Mouse (Mus musculus): ENCODE results near the gene Gm28729. TPM values are rescaled to one million over a fixed set of nuclear protein-coding genes. Genes with fewer than 3 reads are reported as not detected.

The Gm28729 gene
- not detected in 2 replicates for polyA plus RNA-seq (2016; fragmentation: Nextera tagmentation; extraction: Ambion mirVana)

GRCm38 (mm10) chr9:96524972-96525506 is at the start of gene Gm28729:
TSS of gene Gm28729 (minus strand) at chr9:96525264.
- WGBS = 57% methylated on average over 12 of the region's 12 CpGs
- Histone ChIP-seq H3K4me1 (peaks cover 9% of the 10 kb centered on the region), H3K4me3 (no peak within 1 kb of the TSS), H3K36me3 (no peaks in the 10 kb centered on the region), H3K27me3 (ENCODE audit: low read depth, poor library complexity, severe bottlenecking) (no peaks in the 10 kb centered on the region), H3K9me3 (replicated peaks) (no peaks in the 10 kb centered on the region), H3K27ac (replicated peaks) (0 out of 2 replicates have a peak within 1 kb of the TSS, but pooled peaks have one; percentile 49)
- no peak for DNase-seq (ENCODE audit: low spot score)

GRCm38 (mm10) chr9:96573252-96573651 is 48.2 kb upstream of the Gm28729 start:
- Histone ChIP-seq H3K27ac (replicated peaks) (no peak overlapping the region), H3K36me3 (peaks cover 21% of the 10 kb centered on the region), H3K4me1 (no peaks in the 10 kb centered on the region), H3K4me3 (no peak overlapping the region), H3K9me3 (replicated peaks) (no peaks in the 10 kb centered on the region), H3K27me3 (ENCODE audit: low read depth, poor library complexity, severe bottlenecking) (no peaks in the 10 kb centered on the region)
- 34% methylated on average over 1 of the region's 1 CpGs for WGBS
- no peak for DNase-seq (ENCODE audit: low spot score)

DNA sequence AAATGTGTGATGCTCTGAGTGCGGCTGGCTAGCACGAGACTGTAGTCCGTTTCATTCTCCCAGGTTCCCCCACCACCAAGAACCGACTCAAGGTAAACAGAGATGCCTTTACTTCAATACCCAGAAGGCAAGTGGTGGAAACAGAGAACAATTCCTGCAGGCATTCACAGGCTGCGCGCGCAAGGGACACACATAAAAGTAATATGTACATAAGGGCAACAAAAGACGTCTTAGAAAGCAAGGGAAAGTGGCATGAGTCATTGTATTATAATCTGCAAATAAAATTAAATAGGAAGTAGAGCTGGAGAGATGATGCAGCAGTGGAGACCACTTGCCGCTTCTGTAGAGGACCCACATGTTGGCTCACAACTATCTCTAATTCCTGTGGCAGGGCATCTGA is 47.7 kb upstream of the Gm28729 start:
- Histone ChIP-seq H3K9me3 (replicated peaks) (no peaks in the 10 kb centered on the region), H3K36me3 (peaks cover 21% of the 10 kb centered on the region), H3K27ac (replicated peaks) (no peak overlapping the region), H3K4me3 (no peak overlapping the region), H3K27me3 (ENCODE audit: low read depth, poor library complexity, severe bottlenecking) (no peaks in the 10 kb centered on the region), H3K4me1 (no peaks in the 10 kb centered on the region)
- no peak for DNase-seq (ENCODE audit: low spot score)
- 89% methylated on average over 9 of the region's 9 CpGs for WGBS

- Histone ChIP-seq H3K4me3 (no peak overlapping the region), H3K27me3 (ENCODE audit: low read depth, poor library complexity, severe bottlenecking) (no peaks in the 10 kb centered on the region), H3K4me1 (no peaks in the 10 kb centered on the region), H3K36me3 (peaks cover 45% of the 10 kb centered on the region), H3K9me3 (replicated peaks) (no peaks in the 10 kb centered on the region), H3K27ac (replicated peaks) (no peak overlapping the region)
- no peak for DNase-seq (ENCODE audit: low spot score)
- WGBS = 91% methylated on average over 8 of the region's 8 CpGs
Observed at GRCm38 (mm10) chr9:96566470-96566996, 41.5 kb upstream of the Gm28729 start.

GRCm38 (mm10) chr9:96563501-96563900 is 38.4 kb upstream of the Gm28729 start:
- no peak for DNase-seq (ENCODE audit: low spot score)
- H3K4me1 ChIP-seq = no peaks in the 10 kb centered on the region
- no peak overlapping the region for H3K27ac ChIP-seq (replicated peaks)
- H3K27me3 ChIP-seq (ENCODE audit: low read depth, poor library complexity, severe bottlenecking) = no peaks in the 10 kb centered on the region
- H3K36me3 ChIP-seq = peaks cover 46% of the 10 kb centered on the region
- H3K4me3 ChIP-seq = no peak overlapping the region
- WGBS = 96% methylated on average over 4 of the region's 4 CpGs
- no peaks in the 10 kb centered on the region for H3K9me3 ChIP-seq (replicated peaks)

DNA sequence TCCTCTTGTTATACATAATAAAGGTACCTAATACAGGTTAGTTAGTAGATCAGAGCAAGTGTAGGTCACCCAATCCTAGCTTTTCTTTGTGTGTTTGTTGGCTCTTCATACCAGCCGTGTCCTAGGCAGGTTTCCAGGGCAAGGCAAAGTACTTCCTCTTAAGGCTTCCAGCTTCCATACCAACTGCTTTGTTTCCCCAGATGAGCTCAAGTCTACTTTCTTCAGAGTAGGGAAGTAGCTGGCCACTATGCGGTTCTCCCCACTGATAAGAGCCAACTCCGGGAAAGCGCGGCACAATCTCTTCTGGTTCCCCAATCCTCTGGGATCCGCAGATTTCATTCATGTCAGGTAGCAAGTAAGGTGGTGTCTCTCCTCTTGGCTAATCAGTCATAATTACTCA is 34.1 kb upstream of the Gm28729 start:
- no peaks in the 10 kb centered on the region for H3K9me3 ChIP-seq (replicated peaks)
- no peaks in the 10 kb centered on the region for H3K27me3 ChIP-seq (ENCODE audit: low read depth, poor library complexity, severe bottlenecking)
- H3K4me3 ChIP-seq = no peak overlapping the region
- peaks cover 32% of the 10 kb centered on the region for H3K36me3 ChIP-seq
- H3K4me1 ChIP-seq = no peaks in the 10 kb centered on the region
- WGBS = 92% methylated on average over 6 of the region's 6 CpGs
- H3K27ac ChIP-seq (replicated peaks) = no peak overlapping the region
- no peak for DNase-seq (ENCODE audit: low spot score)

DNA sequence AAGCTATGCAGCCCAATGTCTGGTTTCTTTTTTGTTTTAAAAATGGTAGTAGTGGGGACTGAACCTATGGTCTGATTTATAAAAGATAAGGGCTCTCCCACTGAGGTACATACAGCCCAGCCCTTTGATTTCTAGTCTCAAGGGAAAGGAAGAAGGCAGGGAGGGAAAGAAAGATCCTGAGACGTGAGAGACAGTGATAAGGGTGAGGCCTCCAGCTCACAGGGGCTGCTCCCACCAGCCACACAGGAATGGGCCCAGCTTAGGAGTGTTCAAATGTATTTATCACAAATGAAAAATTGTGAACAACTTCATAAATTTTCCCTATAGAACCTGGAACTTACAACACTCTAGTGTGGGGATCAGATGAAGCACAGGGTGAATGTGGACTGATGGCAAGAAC is 33.5 kb upstream of the Gm28729 start:
- H3K36me3 ChIP-seq = peaks cover 26% of the 10 kb centered on the region
- H3K4me1 ChIP-seq = no peaks in the 10 kb centered on the region
- H3K27ac ChIP-seq (replicated peaks) = no peak overlapping the region
- H3K27me3 ChIP-seq (ENCODE audit: low read depth, poor library complexity, severe bottlenecking) = no peaks in the 10 kb centered on the region
- no peaks in the 10 kb centered on the region for H3K9me3 ChIP-seq (replicated peaks)
- 76% methylated on average over 1 of the region's 1 CpGs for WGBS
- DNase-seq (ENCODE audit: low spot score) = no peak
- H3K4me3 ChIP-seq = no peak overlapping the region

GRCm38 (mm10) chr9:96554095-96554494 is 29.0 kb upstream of the Gm28729 start:
- no peak for DNase-seq (ENCODE audit: low spot score)
- H3K4me3 ChIP-seq = no peak overlapping the region
- no peaks in the 10 kb centered on the region for H3K9me3 ChIP-seq (replicated peaks)
- H3K36me3 ChIP-seq = peaks cover 26% of the 10 kb centered on the region
- no peaks in the 10 kb centered on the region for H3K4me1 ChIP-seq
- no peaks in the 10 kb centered on the region for H3K27me3 ChIP-seq (ENCODE audit: low read depth, poor library complexity, severe bottlenecking)
- H3K27ac ChIP-seq (replicated peaks) = no peak overlapping the region
- 88% methylated on average over 1 of the region's 1 CpGs for WGBS

DNA sequence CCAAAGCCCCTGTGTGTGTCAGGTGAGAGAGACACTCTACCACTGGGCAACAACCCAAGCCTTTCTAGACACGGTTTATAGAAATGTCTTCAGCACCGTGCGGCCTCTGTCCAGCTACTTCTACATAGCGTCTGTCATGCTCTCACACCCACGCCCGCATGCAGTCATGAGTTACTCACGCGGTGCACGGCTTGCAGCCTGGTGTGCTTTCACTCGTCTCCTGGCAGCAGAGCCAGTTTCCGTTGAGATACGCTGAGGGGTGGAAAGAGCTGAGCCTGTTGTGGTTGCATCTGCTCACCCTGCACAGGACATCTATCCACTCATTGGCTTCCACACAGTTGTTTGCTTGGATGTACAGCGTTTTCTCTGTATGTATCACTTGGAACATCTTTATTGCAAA is 20.3 kb upstream of the Gm28729 start:
- no peaks in the 10 kb centered on the region for H3K27me3 ChIP-seq (ENCODE audit: low read depth, poor library complexity, severe bottlenecking)
- 95% methylated on average over 13 of the region's 13 CpGs for WGBS
- no peaks in the 10 kb centered on the region for H3K9me3 ChIP-seq (replicated peaks)
- H3K27ac ChIP-seq (replicated peaks) = no peak overlapping the region
- peaks cover 22% of the 10 kb centered on the region for H3K36me3 ChIP-seq
- no peak overlapping the region for H3K4me3 ChIP-seq
- DNase-seq (ENCODE audit: low spot score) = no peak
- H3K4me1 ChIP-seq = peaks cover 8% of the 10 kb centered on the region

DNA sequence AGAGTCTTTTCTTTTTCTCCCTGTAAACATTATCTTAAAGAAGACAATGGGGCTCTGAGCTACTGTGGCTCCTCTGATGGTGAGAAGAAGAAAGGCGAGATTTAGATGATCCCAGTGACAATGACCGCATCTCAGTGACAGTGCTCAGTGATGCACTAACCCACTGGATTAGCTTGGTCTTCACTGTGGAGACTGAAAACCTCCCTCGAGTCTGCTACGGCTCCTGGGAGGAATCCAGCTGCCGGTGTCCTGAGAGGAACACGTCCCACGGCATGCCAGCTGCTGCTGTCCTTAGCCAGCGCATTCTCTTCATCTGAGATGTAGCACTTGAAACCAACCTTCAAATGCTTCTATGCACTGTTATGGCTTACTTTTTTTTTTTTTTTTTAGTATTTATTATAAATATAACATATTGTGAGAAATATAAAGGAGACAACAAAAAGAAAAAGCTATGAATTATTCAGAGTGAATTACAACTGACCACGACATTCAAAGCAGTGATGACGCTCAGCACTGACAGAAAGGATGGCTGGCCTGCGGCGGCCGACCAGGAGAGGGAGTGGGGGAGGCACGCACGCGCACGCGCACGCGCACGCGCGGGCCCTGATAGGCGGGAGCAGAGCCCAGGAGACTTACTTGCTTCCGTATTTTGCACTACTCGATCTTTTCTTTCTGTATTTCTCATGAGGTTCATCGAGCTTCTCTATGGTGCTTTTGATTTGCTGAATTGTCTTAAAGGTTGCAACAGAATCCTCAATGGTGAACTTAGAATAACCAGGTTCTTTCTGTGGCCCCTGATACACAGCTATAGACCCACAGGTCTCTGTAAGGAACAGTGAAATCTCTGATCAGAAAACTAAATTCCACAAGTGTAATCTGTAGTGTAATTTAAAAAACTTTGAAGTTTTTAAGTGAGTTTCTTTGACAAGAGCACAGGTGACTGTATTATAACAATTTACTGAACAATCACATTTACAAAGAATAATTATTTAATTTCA is 18.9 kb upstream of the Gm28729 start:
- WGBS = 25% methylated on average over 27 of the region's 27 CpGs
- H3K27me3 ChIP-seq (ENCODE audit: low read depth, poor library complexity, severe bottlenecking) = no peaks in the 10 kb centered on the region
- H3K9me3 ChIP-seq (replicated peaks) = no peaks in the 10 kb centered on the region
- H3K4me1 ChIP-seq = peaks cover 8% of the 10 kb centered on the region
- H3K27ac ChIP-seq (replicated peaks) = peak overlapping the region; percentile 24; the same call in 1 of the 2 replicates
- DNase-seq (ENCODE audit: low spot score) = peak; percentile 75
- H3K36me3 ChIP-seq = peaks cover 22% of the 10 kb centered on the region
- peak overlapping the region; percentile 38 for H3K4me3 ChIP-seq

DNA sequence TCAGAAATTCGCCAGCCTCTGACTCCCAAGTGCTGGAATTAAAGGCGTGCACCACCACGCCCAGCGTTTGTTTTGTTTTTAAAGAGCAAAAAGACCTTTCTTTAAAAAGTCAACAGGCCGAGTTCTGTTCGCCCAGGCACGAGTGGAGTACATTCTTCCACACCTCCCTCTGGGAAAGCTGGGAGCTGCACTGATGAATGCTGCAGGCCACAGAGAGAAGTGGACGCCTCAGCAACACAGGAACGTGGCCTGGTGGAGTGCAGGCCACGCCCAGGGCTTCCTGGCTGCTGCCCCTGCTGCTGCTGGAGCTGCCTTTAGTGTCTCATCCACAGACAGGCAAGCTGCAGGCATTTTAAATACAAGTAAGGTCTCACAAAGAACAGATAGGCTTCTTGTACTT is 13.9 kb upstream of the Gm28729 start:
- Histone ChIP-seq H3K27ac (replicated peaks) (no peak overlapping the region), H3K4me3 (no peak overlapping the region), H3K36me3 (peaks cover 8% of the 10 kb centered on the region), H3K27me3 (ENCODE audit: low read depth, poor library complexity, severe bottlenecking) (no peaks in the 10 kb centered on the region), H3K9me3 (replicated peaks) (no peaks in the 10 kb centered on the region), H3K4me1 (peaks cover 17% of the 10 kb centered on the region)
- WGBS = 66% methylated on average over 10 of the region's 10 CpGs
- no peak for DNase-seq (ENCODE audit: low spot score)

DNA sequence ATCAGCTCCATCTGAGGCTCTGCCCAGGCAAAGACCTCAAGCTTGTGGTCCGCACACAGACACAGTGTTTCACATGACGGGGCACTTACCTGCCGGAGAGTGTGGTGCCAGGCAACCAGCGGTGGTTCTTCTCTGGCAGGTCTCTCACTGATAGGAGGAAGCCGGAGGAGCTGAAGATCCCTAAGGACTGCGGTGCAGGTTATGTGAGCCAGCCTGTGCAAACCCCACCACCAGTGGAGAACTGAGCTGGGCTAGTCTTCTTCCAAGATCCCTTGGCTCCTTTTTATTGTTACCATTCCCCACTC is 12.5 kb upstream of the Gm28729 start:
- no peak for DNase-seq (ENCODE audit: low spot score)
- H3K9me3 ChIP-seq (replicated peaks) = no peaks in the 10 kb centered on the region
- H3K27ac ChIP-seq (replicated peaks) = no peak overlapping the region
- no peak overlapping the region for H3K4me3 ChIP-seq
- WGBS = 92% methylated on average over 6 of the region's 6 CpGs
- peaks cover 12% of the 10 kb centered on the region for H3K4me1 ChIP-seq
- H3K36me3 ChIP-seq = peaks cover 7% of the 10 kb centered on the region
- no peaks in the 10 kb centered on the region for H3K27me3 ChIP-seq (ENCODE audit: low read depth, poor library complexity, severe bottlenecking)

All from midbrain, embryonic 10.5 days (tissue).